Mouse (Mus musculus) lung, embryonic 16.5 days (tissue): ENCODE measurements around the gene Cttn. TPM values are rescaled to one million over a fixed set of nuclear protein-coding genes. Genes with fewer than 3 reads are reported as not detected.

Experiments used
- ATAC-seq: fragments of 200-750 bp; cut with Nextera tagmentation; 2 replicates; pipeline ENCODE4 v1.8.0; 2017; ENCODE audit warnings: low read depth, mild to moderate bottlenecking, moderate library complexity
- H3K27ac ChIP-seq: fragments of 300-500 bp; sonication (generic); 2 replicates; pipeline ENCODE4 v1.5.1; 2014; ENCODE audit warnings: mild to moderate bottlenecking, control low read depth, low read length
- H3K27me3 ChIP-seq: fragments of 300-500 bp; sonication (generic); 2 replicates; pipeline ENCODE4 v1.6.1; 2014; ENCODE audit warnings: low read depth, low read length, mixed read lengths; ENCODE audit not compliant: control insufficient read depth, insufficient read depth
- H3K36me3 ChIP-seq: fragments of 300-500 bp; sonication (generic); 2 replicates; pipeline ENCODE4 v1.6.1; 2014; ENCODE audit warnings: low read length; ENCODE audit not compliant: control insufficient read depth, insufficient read depth
- H3K4me1 ChIP-seq: fragments of 300-500 bp; sonication (generic); replicated peaks from 2 replicates; pipeline ENCODE4 v1.6.1; 2014; ENCODE audit warnings: low read length, mixed read lengths; ENCODE audit not compliant: control insufficient read depth, insufficient read depth
- H3K4me2 ChIP-seq: fragments of 300-500 bp; sonication (generic); 2 replicates; pipeline ENCODE4 v1.6.1; 2014; ENCODE audit warnings: low read depth, low read length, control low read depth
- H3K4me3 ChIP-seq: fragments of 300-500 bp; sonication (generic); 2 replicates; pipeline ENCODE4 v1.5.1; 2014; ENCODE audit warnings: mild to moderate bottlenecking, low read length, control low read depth
- H3K9ac ChIP-seq: fragments of 300-500 bp; sonication (generic); 2 replicates; pipeline ENCODE4 v1.6.1; 2014; ENCODE audit warnings: low read length, control low read depth
- H3K9me3 ChIP-seq: fragments of 300-500 bp; sonication (generic); 2 replicates; pipeline ENCODE4 v1.6.1; 2016; ENCODE audit warnings: low read length; ENCODE audit not compliant: control insufficient read depth
- WGBS: fragments of 180-500 bp; shearing (Covaris S2); extraction: QIAGEN DNeasy Blood & Tissue Kit; methylation state at CpG from one replicate; pipeline ENCODE4 v1.1.7; 2014; 5-methylcytosine and 5-hydroxymethylcytosine counted together
- polyA plus RNA-seq: library from polyadenylated mRNA; unstranded; fragments of >200 nt; fragmentation: Nextera tagmentation; extraction: Ambion mirVana; gene quantifications from 2 replicates; pipeline ENCODE4 v1.2.1, GENCODE M21; 2015

Cttn gene
- polyA plus RNA-seq, 1 experiment from 2014 or later: 178 TPM

GRCm38 (mm10) chr7:144461246-144461902 lies 9.4 kb downstream of the Cttn start:
- H3K27ac ChIP-seq: no peak overlapping the region
- WGBS: 83% methylated on average over 6 of the region's 6 CpGs
- no peak for ATAC-seq

DNA sequence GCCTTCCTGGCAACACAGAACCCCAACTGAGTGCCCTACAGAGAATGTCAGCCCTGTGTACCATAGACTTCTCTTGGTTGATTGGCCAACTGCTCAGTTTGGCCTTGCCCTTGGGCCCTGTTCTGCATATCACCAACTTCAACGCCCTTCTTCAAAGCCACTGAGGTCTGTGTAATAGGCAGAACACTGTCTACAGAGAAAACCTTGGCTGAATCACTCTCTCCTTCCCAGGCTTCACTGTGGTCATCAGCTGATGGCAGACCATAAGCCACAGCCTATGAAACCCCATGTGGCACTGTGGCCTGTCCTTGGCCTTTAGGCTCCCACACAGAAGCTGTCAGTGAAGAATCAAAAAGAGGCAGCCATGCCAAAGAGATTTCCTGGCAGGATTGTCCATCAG lies 11.9 kb downstream of the Cttn start:
- no peaks in the 10 kb centered on the region for H3K9me3 ChIP-seq
- H3K4me1 ChIP-seq: no peaks in the 10 kb centered on the region
- no peak overlapping the region for H3K4me3 ChIP-seq
- H3K27me3 ChIP-seq: no peaks in the 10 kb centered on the region
- WGBS: 83% methylated on average over 1 of the region's 1 CpGs
- H3K27ac ChIP-seq: no peak overlapping the region
- H3K9ac ChIP-seq: no peak overlapping the region
- no peak for ATAC-seq
- H3K4me2 ChIP-seq: no peak overlapping the region
- peaks cover 69% of the 10 kb centered on the region for H3K36me3 ChIP-seq

More at GRCm38 (mm10) chr7:144461246-144461902, 9.4 kb downstream of the Cttn start:
- Histone ChIP-seq H3K9ac (no peak overlapping the region), H3K9me3 (no peaks in the 10 kb centered on the region), H3K4me2 (no peak overlapping the region), H3K27me3 (no peaks in the 10 kb centered on the region), H3K4me3 (no peak overlapping the region), H3K4me1 (no peaks in the 10 kb centered on the region), H3K36me3 (peaks cover 72% of the 10 kb centered on the region)

GRCm38 (mm10) chr7:144450661-144451060 lies 20.1 kb downstream of the Cttn start:
- H3K4me3 ChIP-seq: no peak overlapping the region
- 89% methylated on average over 9 of the region's 9 CpGs for WGBS
- H3K9me3 ChIP-seq: no peaks in the 10 kb centered on the region
- no peaks in the 10 kb centered on the region for H3K27me3 ChIP-seq
- H3K9ac ChIP-seq: no peak overlapping the region
- no peak overlapping the region for H3K4me2 ChIP-seq
- no peak for ATAC-seq
- H3K4me1 ChIP-seq: no peaks in the 10 kb centered on the region
- no peak overlapping the region for H3K27ac ChIP-seq
- peaks cover 62% of the 10 kb centered on the region for H3K36me3 ChIP-seq

DNA sequence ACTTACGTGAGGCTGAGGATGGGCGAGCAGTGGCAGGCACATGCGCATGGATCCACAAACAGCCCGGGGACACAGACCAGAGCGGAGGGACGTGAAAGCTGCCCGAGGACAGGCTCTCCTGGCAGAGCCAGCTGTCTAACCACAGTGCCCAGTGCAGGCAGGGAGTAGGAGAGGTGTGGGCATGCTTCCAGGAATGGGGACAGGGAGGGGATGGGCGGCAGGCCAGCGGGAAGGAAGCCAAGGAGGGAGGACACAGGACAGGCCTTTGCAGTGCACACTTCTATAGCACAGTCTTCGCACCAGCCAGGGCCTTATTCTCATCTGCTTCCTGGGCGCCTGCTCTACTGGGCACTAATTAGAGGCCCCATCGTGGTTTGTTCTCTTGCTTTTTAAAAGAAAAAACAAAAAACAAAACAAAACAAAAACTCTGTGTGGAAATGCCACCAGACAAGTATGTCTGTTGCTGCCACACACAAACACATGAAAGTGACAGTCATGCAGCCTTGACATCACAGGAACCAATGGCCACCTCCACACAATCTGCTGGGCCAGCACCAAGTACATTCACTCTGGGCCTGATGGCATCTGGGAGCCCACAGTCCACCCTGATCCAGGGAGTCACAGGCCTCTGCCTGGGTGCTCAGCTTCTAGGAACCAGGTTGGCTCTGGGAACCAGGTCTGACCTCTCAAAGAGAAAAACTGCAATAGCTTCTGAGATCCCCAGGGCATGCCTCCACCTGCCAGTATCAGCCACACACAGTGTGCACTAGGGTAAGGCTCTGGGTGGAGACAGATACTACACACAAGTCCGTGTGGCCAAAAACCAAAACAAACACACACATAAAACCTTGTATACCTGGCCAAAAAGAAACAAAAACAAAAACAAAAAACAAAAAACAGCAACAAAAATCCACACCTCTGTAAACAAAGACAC lies 20.9 kb downstream of the Cttn start:
- Histone ChIP-seq H3K36me3 (peaks cover 69% of the 10 kb centered on the region), H3K9ac (no peak overlapping the region), H3K4me1 (no peaks in the 10 kb centered on the region), H3K4me3 (no peak overlapping the region), H3K9me3 (no peaks in the 10 kb centered on the region), H3K27me3 (no peaks in the 10 kb centered on the region), H3K27ac (no peak overlapping the region), H3K4me2 (no peak overlapping the region)
- ATAC-seq: peak; percentile 55; the same call in 1 of the 2 replicates
- 84% methylated on average over 13 of the region's 13 CpGs for WGBS

DNA sequence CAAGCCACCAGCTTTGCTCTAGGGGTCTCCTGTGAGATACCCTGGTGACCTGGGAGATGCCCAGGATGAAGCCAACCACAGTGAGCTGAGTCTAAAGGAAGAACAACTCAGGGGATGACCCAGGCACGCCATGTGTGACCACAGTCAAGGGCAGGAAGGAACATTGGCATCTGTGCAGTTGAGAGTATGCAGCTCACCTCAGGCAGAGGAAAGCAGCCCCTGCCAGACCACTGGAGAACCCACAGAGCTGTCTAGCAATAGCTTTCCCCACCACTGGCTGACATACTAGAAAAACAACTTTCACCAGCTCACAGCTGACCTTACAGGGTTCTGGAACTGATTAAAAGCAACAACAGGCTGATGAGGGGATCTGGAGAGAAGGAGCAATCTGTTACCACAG lies 22.6 kb downstream of the Cttn start:
- Histone ChIP-seq H3K27me3 (no peaks in the 10 kb centered on the region), H3K4me1 (no peaks in the 10 kb centered on the region), H3K9me3 (no peaks in the 10 kb centered on the region), H3K9ac (no peak overlapping the region), H3K27ac (no peak overlapping the region), H3K4me2 (no peak overlapping the region), H3K4me3 (no peak overlapping the region), H3K36me3 (peaks cover 59% of the 10 kb centered on the region)
- 87% methylated on average over 1 of the region's 1 CpGs for WGBS
- ATAC-seq: no peak

DNA sequence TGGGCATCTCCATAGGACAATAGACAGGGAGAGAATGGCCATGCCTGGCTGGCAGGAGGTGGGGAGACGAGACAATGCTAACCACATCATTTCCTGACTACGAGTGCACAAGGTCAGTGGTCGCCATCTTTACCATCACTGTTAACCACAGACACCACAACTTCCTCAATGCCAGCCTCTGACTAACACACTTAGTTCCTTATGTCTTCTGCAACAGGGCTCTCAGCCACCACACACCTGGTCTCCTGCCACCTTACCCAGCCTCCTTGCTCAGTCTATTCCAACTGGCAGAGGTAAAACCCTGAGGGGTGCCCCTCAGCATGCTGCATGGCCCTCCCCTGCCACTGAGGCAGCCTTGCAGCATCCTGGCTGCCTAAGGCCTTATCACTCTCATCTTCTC lies 23.7 kb downstream of the Cttn start:
- Histone ChIP-seq H3K4me2 (no peak overlapping the region), H3K27ac (no peak overlapping the region), H3K9ac (no peak overlapping the region), H3K27me3 (no peaks in the 10 kb centered on the region), H3K4me1 (no peaks in the 10 kb centered on the region), H3K9me3 (no peaks in the 10 kb centered on the region), H3K36me3 (peaks cover 55% of the 10 kb centered on the region), H3K4me3 (no peak overlapping the region)
- ATAC-seq: no peak
- 74% methylated on average over 3 of the region's 3 CpGs for WGBS

DNA sequence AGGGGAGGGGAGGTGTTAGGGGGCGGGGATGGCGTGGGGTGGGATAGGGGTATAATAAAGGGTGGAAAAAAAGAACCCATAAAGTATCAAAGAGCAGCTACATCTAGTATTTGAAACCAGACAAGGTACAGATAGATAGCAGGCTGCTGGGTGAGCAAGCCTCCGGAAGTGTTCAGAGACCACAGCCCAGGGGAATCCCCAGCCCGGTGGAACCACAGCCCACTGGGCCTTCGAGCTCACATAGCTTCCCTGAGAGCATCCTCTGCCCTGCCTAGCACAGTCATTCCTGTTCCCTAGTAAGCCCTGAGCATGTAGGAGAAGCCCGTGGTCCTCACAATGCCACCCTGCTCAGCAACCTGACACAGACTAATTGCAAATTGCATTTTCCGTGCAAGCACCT lies 26.0 kb downstream of the Cttn start:
- Histone ChIP-seq H3K4me1 (no peaks in the 10 kb centered on the region), H3K4me2 (no peak overlapping the region), H3K27ac (no peak overlapping the region), H3K9me3 (no peaks in the 10 kb centered on the region), H3K27me3 (no peaks in the 10 kb centered on the region), H3K4me3 (no peak overlapping the region), H3K9ac (no peak overlapping the region), H3K36me3 (peaks cover 55% of the 10 kb centered on the region)
- WGBS: 83% methylated on average over 7 of the region's 7 CpGs
- ATAC-seq: no peak

GRCm38 (mm10) chr7:144441976-144442375 lies 28.8 kb downstream of the Cttn start:
- Histone ChIP-seq H3K27me3 (no peaks in the 10 kb centered on the region), H3K9ac (no peak overlapping the region), H3K4me2 (no peak overlapping the region), H3K4me3 (no peak overlapping the region), H3K4me1 (no peaks in the 10 kb centered on the region), H3K36me3 (peaks cover 63% of the 10 kb centered on the region), H3K9me3 (no peaks in the 10 kb centered on the region), H3K27ac (no peak overlapping the region)
- ATAC-seq: no peak
- WGBS: 88% methylated on average over 4 of the region's 4 CpGs

GRCm38 (mm10) chr7:144441466-144441865 lies 29.3 kb downstream of the Cttn start:
- Histone ChIP-seq H3K4me3 (no peak overlapping the region), H3K4me2 (no peak overlapping the region), H3K36me3 (peaks cover 64% of the 10 kb centered on the region), H3K9ac (no peak overlapping the region), H3K9me3 (no peaks in the 10 kb centered on the region), H3K27me3 (no peaks in the 10 kb centered on the region), H3K4me1 (no peaks in the 10 kb centered on the region), H3K27ac (no peak overlapping the region)
- ATAC-seq: no peak
- WGBS: 90% methylated on average over 11 of the region's 11 CpGs
